Mouse (Mus musculus) cortical plate, adult 2 months (tissue): ENCODE results near the gene Car5a. TPM values are rescaled to one million over a fixed set of nuclear protein-coding genes. Genes with fewer than 3 reads are reported as not detected.

Source experiments
- H3K27ac ChIP-seq: fragments of 200-500 bp; 2 replicates; pipeline ENCODE4 v1.5.1; 2012; ENCODE audit warnings: low read length, control low read depth, inconsistent platforms; ENCODE audit not compliant: insufficient read depth
- H3K4me1 ChIP-seq: fragments of 200-500 bp; 2 replicates; pipeline ENCODE4 v1.6.1; 2011; ENCODE audit warnings: low read length; ENCODE audit not compliant: control insufficient read depth, insufficient read depth
- H3K4me3 ChIP-seq: fragments of 200-500 bp; 2 replicates; pipeline ENCODE4 v1.5.1; 2011; ENCODE audit warnings: mild to moderate bottlenecking, low read length, control low read depth; ENCODE audit not compliant: insufficient read depth
- CTCF ChIP-seq: fragments of 200-500 bp; IDR thresholded peaks from 2 replicates; pipeline ENCODE4 v1.5.1; 2011; ENCODE audit warnings: mild to moderate bottlenecking, control low read depth, low read length; ENCODE audit not compliant: insufficient read depth; ENCODE audit errors: extremely low read depth
- POLR2A ChIP-seq: fragments of 200-500 bp; IDR thresholded peaks from 2 replicates; pipeline ENCODE4 v1.6.1; 2011; ENCODE audit warnings: mild to moderate bottlenecking, low read length, control low read depth; ENCODE audit not compliant: insufficient read depth; ENCODE audit errors: extremely low read depth
- polyA plus RNA-seq: library from polyadenylated mRNA; depleted of rRNA; stranded (reverse); fragments of >200 nt; gene quantifications from 2 replicates; pipeline ENCODE4 v1.2.3, GENCODE M21; 2012

The Car5a gene
- polyA plus RNA-seq, 1 experiment: 0.29 TPM

DNA sequence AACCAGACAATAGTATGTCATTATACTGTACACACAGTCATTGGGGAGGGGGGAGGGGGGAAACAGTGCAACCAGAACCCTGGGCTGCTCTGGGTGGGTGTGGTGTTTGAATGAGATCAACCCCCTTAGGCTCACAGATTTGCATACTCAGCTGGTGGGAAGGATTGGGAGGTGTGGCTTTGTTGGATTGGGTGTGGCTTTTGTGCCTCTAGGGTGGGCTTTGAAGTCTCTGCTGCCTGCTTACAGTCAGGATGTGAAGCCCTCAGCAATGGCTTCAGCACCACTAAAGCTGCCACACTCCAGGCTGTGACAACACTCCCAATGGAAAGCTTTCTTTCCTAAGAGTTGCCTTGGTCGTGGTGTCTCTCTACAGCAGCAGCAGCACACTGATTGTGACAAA lies 57.2 kb downstream of the Car5a start:
- no peak overlapping the region for H3K27ac ChIP-seq
- no peak for TF ChIP-seq POLR2A
- no peak for TF ChIP-seq CTCF
- peaks cover 2% of the 10 kb centered on the region for H3K4me1 ChIP-seq
- no peak overlapping the region for H3K4me3 ChIP-seq

DNA sequence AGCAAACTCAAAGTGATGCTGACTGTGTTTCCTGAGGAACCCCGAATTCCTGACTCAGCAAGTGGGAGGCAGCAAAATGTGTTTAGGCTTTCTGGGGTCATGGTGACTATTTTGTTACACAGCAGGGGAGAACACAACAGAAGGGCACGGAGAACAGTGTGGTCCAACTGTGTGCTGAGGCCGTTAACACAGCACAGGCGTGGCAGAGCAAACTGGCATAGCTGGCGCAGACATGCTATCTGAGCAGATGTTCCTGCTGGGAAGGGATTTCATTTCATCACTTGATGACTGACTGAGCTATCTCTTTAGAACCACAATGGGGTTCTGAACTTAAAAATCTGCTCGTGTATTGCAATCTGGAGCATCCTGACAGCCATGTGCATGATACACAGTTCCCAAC lies 59.3 kb downstream of the Car5a start:
- H3K4me1 ChIP-seq: peaks cover 2% of the 10 kb centered on the region
- TF ChIP-seq POLR2A (no peak), CTCF (no peak)
- no peak overlapping the region for H3K4me3 ChIP-seq
- no peak overlapping the region for H3K27ac ChIP-seq

DNA sequence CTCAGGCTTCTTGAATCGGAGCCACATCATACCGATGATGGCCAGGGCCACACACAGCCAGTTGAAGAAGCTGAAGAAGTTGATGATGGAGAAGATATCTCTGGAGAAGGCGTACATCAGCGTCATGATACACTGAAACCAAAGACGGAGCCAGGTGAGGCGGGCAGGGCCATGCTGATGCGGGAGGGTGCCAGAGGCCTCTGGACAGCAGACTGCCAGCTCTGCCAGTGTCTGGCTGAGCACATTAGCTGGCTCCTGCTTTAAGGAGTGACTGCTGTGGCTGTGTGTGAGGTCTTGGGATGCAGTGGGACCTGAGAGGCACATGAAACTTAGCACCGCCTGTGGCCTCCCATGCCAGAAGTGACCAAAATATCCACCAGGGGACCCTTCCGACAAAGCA lies 59.7 kb downstream of the Car5a start:
- Histone ChIP-seq H3K4me3 (no peak overlapping the region), H3K27ac (no peak overlapping the region), H3K4me1 (peaks cover under 1% of the 10 kb centered on the region)
- TF ChIP-seq CTCF (no peak), POLR2A (no peak)

DNA sequence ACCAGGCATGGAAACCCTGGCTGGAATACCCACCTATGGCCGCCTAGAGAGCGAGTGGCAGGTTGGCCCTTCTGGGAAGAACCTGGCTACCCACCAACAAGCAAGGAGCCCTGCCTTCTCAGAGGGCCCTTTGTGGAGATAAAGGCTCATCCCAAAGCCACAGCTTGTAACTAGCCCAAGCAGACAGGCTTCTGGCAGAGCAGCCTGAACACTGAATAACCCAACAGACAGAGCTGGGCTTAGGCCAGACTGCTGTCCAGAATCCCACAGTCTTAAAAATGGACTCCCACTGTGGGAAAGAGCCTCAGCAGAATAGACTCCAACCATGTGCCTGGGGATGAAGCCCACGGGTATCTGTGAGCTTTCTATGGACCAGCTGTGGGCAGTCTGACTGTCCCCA lies 60.5 kb downstream of the Car5a start:
- Histone ChIP-seq H3K4me3 (no peak overlapping the region), H3K27ac (no peak overlapping the region), H3K4me1 (no peaks in the 10 kb centered on the region)
- no peak for TF ChIP-seq CTCF
- no peak for TF ChIP-seq POLR2A

DNA sequence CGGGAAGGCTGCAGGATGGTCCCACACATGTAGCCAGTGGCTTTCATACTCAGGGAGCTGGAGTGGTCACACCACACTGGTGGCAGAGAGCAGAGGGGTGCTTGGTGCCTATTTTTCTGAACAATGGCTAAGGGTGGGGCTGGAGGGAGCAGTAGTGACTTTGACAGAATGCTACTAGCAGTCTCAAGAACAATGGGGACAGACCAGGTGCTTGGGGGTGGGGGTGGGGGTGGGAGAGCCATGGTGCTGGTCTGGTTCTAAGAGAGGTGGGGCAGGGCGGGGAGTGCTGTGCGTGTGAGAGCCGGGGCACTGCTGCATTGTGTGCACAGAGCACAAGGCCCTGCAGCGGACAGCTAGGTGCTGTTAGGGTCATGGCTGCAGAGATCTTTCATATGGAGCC lies 62.8 kb downstream of the Car5a start:
- H3K27ac ChIP-seq: no peak overlapping the region
- TF ChIP-seq POLR2A: no peak
- H3K4me1 ChIP-seq: no peaks in the 10 kb centered on the region
- no peak overlapping the region for H3K4me3 ChIP-seq

DNA sequence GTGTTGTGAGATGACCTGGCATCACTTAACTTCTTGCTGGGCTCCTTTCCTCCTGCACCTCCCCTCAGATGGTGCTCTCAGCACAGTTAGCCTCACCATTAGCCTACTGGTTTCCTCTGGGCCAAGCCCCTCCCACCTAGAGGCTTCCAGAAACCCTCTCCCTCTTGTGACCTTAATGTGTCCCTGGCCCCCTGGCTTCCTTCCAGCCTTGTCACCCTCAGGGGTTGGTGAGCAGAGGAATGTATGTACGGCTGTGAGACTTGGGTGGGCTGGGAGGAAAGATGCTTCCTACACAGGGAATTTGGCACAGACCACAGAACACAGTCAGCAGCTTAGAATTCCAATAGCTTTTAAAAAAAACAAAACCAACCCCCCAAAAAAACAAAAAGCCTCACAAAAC lies 63.9 kb downstream of the Car5a start:
- Histone ChIP-seq H3K4me3 (no peak overlapping the region), H3K4me1 (no peaks in the 10 kb centered on the region), H3K27ac (no peak overlapping the region)
- TF ChIP-seq POLR2A: no peak
- TF ChIP-seq CTCF: no peak

DNA sequence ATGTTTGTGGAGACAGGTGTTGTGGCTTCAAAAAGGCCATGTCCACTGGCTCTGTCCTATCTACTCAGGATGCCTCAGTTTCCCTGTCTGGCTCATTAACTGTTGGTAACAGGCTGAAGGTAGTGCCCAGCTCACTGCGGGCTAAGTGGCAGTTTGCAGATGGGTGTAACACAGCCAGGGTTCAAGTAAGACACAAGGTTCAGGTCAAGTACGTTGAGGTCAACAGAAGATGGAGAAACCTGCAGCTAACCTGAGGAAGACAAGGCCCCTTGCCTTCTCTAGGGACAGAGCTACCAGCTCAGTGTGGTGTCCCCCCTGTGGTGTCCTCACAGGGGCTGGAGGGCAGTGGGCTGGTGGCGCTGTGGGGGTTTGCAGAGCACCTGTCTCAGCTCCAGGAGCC lies 65.0 kb downstream of the Car5a start:
- no peak for TF ChIP-seq POLR2A
- no peak for TF ChIP-seq CTCF
- Histone ChIP-seq H3K4me3 (no peak overlapping the region), H3K4me1 (peaks cover 4% of the 10 kb centered on the region), H3K27ac (no peak overlapping the region)

DNA sequence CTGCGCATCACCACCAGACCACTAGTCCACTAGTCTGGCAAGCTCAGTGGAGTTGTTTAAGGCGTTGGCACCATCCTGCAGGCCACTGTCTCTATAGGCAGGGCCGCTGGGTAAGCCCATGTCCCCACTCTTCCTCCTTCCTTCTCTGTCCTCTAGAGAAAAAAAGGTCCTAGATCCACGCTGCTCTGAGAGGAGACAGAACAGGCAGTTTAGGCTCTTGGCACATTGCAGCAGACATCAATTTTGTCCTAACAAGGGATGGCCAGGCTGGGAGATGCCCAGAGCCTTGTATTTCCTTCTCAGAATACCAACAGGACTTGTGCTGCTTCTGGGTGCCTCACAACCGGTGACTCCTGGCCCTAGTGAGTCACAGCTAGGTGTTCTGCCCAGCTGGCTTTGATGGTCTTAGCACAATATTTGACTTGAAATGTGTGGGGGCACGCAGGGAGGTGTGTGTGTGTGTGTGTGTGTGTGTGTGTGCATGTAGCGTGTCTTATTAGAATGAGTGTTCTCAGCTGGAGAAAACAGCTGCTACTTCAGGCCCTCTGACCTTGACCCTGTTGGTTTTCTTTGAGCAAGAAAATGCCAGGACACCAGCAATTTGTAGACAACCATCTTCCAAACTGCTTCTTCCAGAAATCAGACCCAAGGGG lies 66.8 kb downstream of the Car5a start:
- no peak overlapping the region for H3K27ac ChIP-seq
- no peak overlapping the region for H3K4me3 ChIP-seq
- H3K4me1 ChIP-seq: peaks cover 6% of the 10 kb centered on the region
- TF ChIP-seq CTCF (no peak), POLR2A (no peak)

DNA sequence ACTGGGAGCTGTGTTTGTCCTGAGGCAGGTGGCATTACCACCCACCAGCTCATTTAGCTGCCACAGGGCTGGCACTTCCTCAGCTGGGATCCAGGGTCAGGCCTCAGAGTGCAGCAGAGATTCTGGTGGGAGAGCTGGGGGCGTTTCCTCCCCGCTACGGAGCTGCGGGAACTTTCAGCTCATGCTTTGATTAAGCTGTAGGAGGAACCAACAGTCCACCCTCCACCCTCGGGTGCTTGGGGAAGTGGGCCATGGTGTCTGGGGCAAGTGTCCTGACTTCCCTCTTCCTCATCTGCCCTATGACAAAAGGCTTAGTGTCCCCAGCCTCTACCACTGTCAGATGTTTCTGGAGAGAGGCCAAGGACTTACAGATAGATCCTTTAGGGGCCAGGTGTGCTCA lies 67.5 kb downstream of the Car5a start:
- TF ChIP-seq POLR2A: no peak
- no peak for TF ChIP-seq CTCF
- Histone ChIP-seq H3K4me3 (no peak overlapping the region), H3K27ac (no peak overlapping the region), H3K4me1 (peaks cover 6% of the 10 kb centered on the region)

DNA sequence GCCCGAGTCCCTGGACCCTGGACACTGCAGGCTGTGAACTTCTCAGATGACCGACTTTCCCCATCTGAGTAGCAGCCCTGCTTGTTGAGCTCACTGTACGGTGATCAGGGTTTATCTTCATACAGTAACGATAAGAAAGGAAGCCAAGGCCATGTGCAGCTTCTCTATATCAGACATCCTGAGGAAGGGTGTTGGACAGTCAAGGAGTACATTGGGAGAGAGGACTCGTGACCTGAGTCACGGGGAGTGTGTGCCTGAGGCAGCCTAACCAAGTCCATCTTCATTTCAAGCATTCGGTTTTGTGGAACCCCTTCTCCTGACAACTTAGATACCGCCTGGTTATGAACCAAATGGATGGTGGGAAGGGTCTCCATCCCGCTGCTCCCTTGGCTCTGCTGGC lies 69.2 kb downstream of the Car5a start:
- TF ChIP-seq POLR2A: no peak
- TF ChIP-seq CTCF: no peak
- Histone ChIP-seq H3K4me3 (no peak overlapping the region), H3K4me1 (peaks cover 6% of the 10 kb centered on the region), H3K27ac (no peak overlapping the region)

DNA sequence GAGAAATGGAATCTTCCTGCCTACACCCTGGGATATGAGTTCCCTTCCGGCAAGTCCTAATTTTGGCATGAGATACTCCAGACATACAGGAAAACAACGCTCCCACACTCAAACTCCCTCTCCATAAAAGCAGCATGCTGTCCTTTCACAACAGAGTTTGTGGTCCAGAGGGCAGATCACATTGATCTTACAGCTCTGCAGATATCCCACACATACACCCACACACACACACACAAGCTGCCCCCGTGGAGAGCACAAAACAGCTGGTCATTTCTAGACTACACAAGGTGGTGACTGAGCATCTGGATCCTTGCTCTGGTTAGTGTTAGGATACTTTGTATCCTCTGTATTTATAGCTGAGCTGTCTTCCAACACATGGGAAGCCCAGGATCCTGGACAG lies 69.7 kb downstream of the Car5a start:
- Histone ChIP-seq H3K4me3 (no peak overlapping the region), H3K4me1 (peaks cover 6% of the 10 kb centered on the region), H3K27ac (no peak overlapping the region)
- no peak for TF ChIP-seq POLR2A
- TF ChIP-seq CTCF: no peak
